Mouse (Mus musculus): ENCODE results near the gene Cd47. TPM values are rescaled to one million over a fixed set of nuclear protein-coding genes. Genes with fewer than 3 reads are reported as not detected.

Gene Cd47
- 61.0 and 61.4 TPM in 2 replicates for polyA plus RNA-seq (2016; fragmentation: Nextera tagmentation; extraction: Ambion mirVana)

DNA sequence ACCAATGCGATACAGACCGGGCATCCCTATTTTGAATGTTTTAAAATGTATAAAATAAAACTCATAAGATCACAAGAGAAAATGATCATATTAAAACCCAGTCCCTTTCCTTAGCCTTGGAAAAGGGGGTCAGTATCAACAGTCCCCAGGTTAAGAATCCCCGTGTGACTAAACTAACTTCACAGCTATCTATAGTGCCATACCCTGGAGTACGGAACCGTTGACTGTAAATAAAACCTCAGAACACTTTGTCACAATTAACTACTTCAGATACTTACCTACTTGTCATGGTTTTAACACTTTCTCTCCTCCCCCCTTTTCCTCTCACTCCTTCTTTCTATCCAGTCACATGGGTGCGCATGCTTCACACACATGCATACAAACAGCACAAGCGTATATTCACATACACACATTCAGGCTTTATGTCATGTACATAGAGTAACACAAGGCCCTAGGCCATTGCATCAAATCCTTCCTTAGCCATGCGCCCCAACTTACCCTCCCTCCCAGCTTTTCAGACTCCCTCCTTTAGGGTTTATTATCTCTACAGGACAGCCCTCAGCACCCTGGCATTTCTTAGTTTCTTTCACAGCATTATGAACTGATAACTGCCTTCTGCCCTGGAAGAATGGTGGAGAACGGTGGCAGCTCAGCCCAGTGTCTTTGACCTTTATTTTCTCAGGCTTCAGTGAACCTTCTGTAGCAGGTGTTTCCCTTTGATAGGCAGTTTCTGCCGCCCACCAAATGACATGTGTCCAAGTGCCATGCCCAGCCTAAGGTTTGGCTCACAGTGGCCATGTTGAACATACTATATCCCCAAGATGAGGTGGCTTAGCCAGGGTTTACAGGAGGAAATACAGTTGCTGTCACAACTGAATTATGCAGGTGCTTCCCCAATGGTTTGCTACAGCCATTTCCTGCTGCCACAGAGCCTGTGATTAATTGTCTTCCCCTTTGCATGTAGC is at the start of gene Cd47:
TSS of gene Cd47 (plus strand) at position 937 of the 965 bp plus-strand sequence.
- Histone ChIP-seq H3K27me3 (no peaks in the 10 kb centered on the region), H3K4me2 (no peak within 1 kb of the TSS), H3K36me3 (replicated peaks) (no peaks in the 10 kb centered on the region), H3K27ac (no peak within 1 kb of the TSS), H3K9ac (no peak within 1 kb of the TSS), H3K4me1 (peaks cover 11% of the 10 kb centered on the region), H3K4me3 (replicated peaks) (no peak within 1 kb of the TSS), H3K9me3 (no peaks in the 10 kb centered on the region)
- no peak for ATAC-seq (ENCODE audit: low FRiP score)
- WGBS: 89% methylated on average over 10 of the region's 10 CpGs

DNA sequence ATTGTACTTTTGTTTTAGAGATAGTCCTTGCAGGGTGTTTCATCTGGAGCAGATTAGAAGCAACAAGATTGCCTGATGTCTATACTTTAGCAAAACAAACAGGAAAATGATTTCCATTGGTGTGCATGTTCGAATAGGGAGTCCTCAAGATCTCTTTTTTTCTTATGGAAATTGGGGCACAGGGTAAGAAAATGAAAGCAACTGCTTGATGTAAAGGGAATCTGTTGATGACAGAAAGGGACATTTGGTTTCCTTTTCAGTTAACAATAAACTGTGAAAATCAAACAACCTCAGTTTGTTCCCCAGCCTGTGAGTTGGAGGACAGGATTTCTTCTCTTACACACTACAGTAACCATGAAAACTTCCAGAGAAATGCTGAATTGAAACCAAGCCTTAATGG is 47.4 kb upstream of the Cd47 start:
- no peak overlapping the region for H3K4me3 ChIP-seq (replicated peaks)
- 21% methylated on average over 1 of the region's 1 CpGs for WGBS
- 0 out of 2 replicates have a peak, but pooled peaks have one; percentile 16 for ATAC-seq (ENCODE audit: low FRiP score)
- no peak overlapping the region for H3K9ac ChIP-seq
- H3K36me3 ChIP-seq (replicated peaks): no peaks in the 10 kb centered on the region
- peak overlapping the region; percentile 57 for H3K27ac ChIP-seq
- H3K9me3 ChIP-seq: no peaks in the 10 kb centered on the region
- no peak overlapping the region for H3K4me2 ChIP-seq
- H3K4me1 ChIP-seq: peaks cover 12% of the 10 kb centered on the region
- H3K27me3 ChIP-seq: no peaks in the 10 kb centered on the region

DNA sequence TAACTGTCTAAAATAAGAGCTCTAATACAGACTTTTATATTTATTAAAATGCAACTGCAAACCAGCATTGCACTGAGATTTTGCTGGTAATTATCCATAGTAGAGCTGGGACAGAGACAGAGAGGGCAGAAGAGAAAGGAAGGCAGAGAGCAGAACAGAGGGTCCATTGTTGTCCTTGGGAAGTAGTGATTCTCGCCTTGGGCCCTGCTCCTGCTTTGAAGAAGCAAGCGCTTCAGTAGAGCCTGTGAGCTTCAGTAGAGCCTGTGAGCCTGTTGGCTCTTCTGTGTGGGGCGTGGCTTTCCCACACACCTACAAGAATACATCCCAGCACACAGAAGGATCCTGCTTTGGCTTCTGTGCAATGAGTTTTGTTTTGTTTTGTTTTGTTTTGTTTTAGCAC is 47.0 kb upstream of the Cd47 start:
- peak overlapping the region; percentile 57 for H3K27ac ChIP-seq
- no peak overlapping the region for H3K4me3 ChIP-seq (replicated peaks)
- no peaks in the 10 kb centered on the region for H3K9me3 ChIP-seq
- H3K36me3 ChIP-seq (replicated peaks): no peaks in the 10 kb centered on the region
- 27% methylated on average over 3 of the region's 3 CpGs for WGBS
- no peak overlapping the region for H3K4me2 ChIP-seq
- peaks cover 12% of the 10 kb centered on the region for H3K4me1 ChIP-seq
- no peak overlapping the region for H3K9ac ChIP-seq
- no peaks in the 10 kb centered on the region for H3K27me3 ChIP-seq
- ATAC-seq (ENCODE audit: low FRiP score): peak; percentile 88

DNA sequence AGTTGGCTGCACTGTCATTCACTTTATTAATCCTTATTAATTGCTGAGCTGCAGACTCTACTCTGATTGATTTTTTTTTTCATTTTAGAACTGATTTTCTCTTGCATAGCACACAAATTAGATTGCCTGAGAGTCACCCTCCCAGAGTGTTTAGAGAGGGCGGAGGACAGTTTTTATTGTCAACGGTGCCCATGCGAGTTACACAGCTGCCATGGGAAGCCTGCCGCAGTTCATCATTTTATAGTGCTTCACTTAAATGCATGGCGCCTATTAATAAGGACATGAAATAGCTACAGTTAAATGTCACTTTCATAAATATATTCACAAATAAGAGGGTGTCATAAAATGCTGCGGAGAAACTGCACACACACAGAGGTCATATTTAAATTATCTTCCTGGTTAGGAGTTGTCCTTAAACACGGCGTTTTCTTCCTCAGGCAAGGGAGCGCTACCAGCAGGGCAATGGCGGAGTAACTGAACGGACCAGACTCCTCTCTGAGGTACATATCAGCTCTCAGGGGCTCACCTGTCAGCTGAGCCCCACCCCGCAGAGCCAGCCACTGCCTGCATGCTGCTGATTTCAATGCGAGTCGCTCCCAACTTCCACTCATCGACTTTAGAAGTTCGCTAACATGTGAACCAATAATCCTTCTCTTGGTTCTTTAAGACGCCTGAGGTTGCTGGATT is 39.7 kb upstream of the Cd47 start:
- H3K4me3 ChIP-seq (replicated peaks): no peak overlapping the region
- H3K36me3 ChIP-seq (replicated peaks): no peaks in the 10 kb centered on the region
- no peak overlapping the region for H3K27ac ChIP-seq
- WGBS: 85% methylated on average over 17 of the region's 17 CpGs
- H3K27me3 ChIP-seq: no peaks in the 10 kb centered on the region
- no peak for ATAC-seq (ENCODE audit: low FRiP score)
- H3K4me2 ChIP-seq: no peak overlapping the region
- H3K4me1 ChIP-seq: no peaks in the 10 kb centered on the region
- H3K9ac ChIP-seq: no peak overlapping the region
- no peaks in the 10 kb centered on the region for H3K9me3 ChIP-seq

DNA sequence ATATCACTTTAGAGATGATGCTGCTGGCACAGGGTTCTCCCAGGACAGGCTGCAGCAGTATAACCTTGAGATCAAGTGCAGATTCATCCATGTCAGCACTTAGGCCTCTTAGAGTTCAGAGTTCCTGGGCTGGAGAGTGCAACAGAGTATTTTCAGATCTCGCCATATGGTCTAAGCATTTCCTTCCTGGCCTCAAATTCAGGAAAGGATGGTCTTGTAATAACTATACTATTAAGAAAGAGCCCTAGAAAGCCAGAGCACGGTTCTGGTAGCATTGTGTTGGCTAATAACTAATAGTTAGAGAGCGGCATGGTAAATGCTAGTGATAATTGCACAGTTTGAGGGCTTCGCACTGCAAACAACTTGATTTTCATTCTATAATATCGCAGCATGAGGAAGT is 38.4 kb upstream of the Cd47 start:
- Histone ChIP-seq H3K4me2 (no peak overlapping the region), H3K27me3 (no peaks in the 10 kb centered on the region), H3K27ac (no peak overlapping the region), H3K9me3 (no peaks in the 10 kb centered on the region), H3K9ac (no peak overlapping the region), H3K4me3 (replicated peaks) (no peak overlapping the region), H3K36me3 (replicated peaks) (no peaks in the 10 kb centered on the region), H3K4me1 (no peaks in the 10 kb centered on the region)
- WGBS: 85% methylated on average over 5 of the region's 5 CpGs
- no peak for ATAC-seq (ENCODE audit: low FRiP score)

DNA sequence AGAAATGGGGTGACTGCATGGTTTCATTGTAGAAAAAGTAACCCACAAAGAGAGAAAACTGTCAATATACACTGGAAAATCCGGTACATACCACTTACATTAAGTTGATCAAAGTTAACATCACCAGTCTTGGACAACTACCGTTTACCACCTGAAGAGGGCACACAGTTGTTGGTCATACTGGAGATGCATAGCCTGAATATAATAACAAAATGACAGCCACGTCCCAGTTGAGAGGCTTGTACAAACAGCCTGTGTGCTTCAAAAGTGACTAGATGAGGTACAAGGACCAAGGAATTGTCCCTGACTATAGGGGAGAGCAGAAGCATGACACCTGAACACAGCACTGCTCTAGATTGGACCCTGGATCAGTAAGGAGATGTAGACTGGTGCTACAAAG is 34.0 kb upstream of the Cd47 start:
- H3K4me2 ChIP-seq: no peak overlapping the region
- no peak overlapping the region for H3K9ac ChIP-seq
- no peaks in the 10 kb centered on the region for H3K4me1 ChIP-seq
- H3K36me3 ChIP-seq (replicated peaks): no peaks in the 10 kb centered on the region
- no peak for ATAC-seq (ENCODE audit: low FRiP score)
- H3K4me3 ChIP-seq (replicated peaks): no peak overlapping the region
- no peaks in the 10 kb centered on the region for H3K9me3 ChIP-seq
- H3K27ac ChIP-seq: no peak overlapping the region
- WGBS: 70% methylated on average over 3 of the region's 3 CpGs
- H3K27me3 ChIP-seq: no peaks in the 10 kb centered on the region

DNA sequence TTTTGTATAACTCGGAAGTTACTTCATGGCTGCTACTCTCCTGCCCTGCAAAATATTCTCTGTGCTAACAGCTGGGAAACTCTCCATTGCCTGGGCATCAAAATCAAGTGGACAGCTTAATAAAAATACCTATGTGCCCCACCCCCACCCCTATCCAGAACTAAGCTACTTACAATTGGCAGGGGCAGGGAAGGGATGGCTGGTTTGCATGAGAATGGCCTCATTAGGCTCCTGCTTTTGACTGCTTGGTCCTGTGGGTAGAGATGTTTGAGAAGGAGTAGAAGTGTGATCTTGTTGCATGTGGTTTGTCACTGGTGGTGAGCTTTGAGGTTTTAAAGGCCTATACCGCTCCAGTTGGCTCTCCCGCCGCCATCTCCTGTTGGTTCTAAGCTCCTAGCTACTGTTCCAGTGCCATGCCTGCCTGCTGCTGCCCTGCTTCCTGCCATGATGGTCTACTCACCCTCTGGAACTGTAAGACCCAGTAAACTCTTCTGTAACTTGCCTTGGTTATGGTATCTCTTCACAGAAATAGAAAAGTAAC is 31.8 kb upstream of the Cd47 start:
- Histone ChIP-seq H3K4me2 (no peak overlapping the region), H3K36me3 (replicated peaks) (no peaks in the 10 kb centered on the region), H3K4me3 (replicated peaks) (no peak overlapping the region), H3K9me3 (no peaks in the 10 kb centered on the region), H3K9ac (no peak overlapping the region), H3K4me1 (no peaks in the 10 kb centered on the region), H3K27me3 (no peaks in the 10 kb centered on the region), H3K27ac (no peak overlapping the region)
- no peak for ATAC-seq (ENCODE audit: low FRiP score)
- 73% methylated on average over 4 of the region's 4 CpGs for WGBS

DNA sequence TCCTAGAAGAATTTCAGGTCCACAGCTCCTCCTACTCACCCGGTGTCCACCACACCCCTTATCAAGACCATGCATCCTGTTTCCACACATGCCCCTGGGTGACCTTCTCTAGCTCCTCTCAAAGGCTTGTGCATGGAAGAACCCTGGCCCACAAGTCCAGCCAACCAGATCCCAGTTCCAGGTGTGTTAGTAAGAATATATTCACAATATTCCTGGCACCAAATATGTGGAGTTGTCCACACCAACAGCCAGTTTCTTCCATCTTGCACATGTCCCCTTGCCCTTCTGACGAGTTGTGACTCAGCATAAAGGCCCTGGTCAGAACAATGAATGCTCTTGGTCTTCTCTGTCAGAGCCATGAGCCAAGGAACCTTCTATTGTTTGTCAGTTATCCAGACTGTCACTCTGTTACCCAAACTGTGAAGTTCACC is 30.5 kb upstream of the Cd47 start:
- WGBS: 82% methylated on average over 2 of the region's 2 CpGs

DNA sequence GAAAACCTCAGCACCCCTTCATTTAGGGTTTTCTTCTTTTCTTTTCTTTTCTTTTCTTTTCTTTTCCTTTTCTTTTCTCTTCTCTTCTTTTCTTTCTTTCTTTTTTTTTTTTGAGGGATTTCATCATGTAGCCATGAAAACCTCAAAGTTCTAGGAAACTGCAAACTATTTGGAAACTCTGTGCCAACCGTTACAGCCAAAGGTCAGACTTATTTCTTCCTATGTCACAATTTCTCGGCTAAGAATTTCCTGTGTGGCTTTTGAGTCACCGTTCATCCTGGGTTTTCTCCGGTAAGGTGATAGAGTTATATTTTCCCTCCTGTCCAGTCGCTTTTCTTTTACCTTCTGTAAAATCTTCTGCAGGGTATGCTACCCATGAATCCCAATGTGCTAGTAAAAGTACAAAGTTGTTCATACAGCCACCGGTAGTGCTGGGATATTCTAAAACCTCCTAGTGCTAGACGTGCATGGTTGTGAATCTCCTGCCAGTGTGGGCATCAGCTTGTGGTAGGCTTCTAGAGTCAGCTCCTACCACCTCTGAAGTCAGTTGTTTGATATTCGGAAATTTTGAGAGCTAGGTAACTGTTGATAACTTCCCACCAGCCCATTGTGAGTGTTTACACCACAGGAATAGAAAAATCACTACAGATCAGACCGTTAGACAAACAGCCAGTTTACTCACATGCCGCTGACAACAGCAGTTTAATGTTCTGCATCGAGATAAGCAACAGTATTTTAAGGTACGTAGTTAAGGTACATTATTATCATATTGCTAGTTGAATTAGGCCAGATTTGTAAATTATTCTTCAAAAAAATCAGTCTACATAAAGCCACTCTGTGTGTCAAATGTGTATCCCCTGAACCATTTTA is 29.8 kb upstream of the Cd47 start:
- no peak for ATAC-seq (ENCODE audit: low FRiP score)
- H3K36me3 ChIP-seq (replicated peaks): no peaks in the 10 kb centered on the region
- H3K27ac ChIP-seq: no peak overlapping the region
- H3K9ac ChIP-seq: no peak overlapping the region
- H3K4me2 ChIP-seq: no peak overlapping the region
- no peak overlapping the region for H3K4me3 ChIP-seq (replicated peaks)
- H3K27me3 ChIP-seq: no peaks in the 10 kb centered on the region
- no peaks in the 10 kb centered on the region for H3K9me3 ChIP-seq
- H3K4me1 ChIP-seq: no peaks in the 10 kb centered on the region
- 94% methylated on average over 12 of the region's 12 CpGs for WGBS

More for the DNA sequence above, 30.5 kb upstream of the Cd47 start:
- H3K36me3 ChIP-seq (replicated peaks): no peaks in the 10 kb centered on the region
- no peak for ATAC-seq (ENCODE audit: low FRiP score)
- no peak overlapping the region for H3K4me3 ChIP-seq (replicated peaks)
- no peaks in the 10 kb centered on the region for H3K27me3 ChIP-seq
- no peak overlapping the region for H3K9ac ChIP-seq
- no peaks in the 10 kb centered on the region for H3K9me3 ChIP-seq
- no peak overlapping the region for H3K4me2 ChIP-seq
- H3K4me1 ChIP-seq: no peaks in the 10 kb centered on the region
- no peak overlapping the region for H3K27ac ChIP-seq

DNA sequence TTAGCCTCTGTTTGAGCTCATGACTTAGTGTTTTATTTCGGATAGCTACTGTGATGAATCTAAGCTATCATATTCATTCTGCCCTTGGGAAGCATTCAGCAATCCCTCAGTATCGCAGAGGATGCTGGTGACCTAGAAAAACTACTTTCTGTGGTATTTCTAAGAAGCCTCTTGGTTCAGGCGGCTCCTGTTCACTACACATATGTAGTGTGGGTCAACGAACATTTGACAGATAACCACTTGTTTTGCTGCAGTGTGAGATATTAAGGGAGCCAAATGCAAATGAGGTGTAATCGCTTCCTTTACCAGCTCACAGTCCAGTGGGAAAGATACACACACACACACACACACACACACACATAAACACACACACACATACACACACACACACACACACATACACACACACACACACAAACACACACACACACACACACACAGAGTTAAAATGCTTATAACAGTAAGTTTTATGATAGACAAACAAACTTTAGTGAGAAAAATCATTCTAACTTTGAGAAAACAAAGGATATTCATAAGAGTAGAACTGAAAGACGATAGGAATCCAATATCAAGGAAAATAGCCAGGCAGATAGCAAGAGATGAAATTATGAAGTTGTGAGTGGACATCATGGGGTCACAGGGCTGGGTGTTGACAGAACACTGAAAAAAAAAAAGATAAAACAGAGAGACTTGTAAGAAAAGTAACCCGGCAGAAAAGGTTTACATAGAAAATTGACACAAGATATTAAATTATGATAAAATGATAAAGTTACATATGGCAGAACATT is 28.5 kb upstream of the Cd47 start:
- Histone ChIP-seq H3K4me2 (no peak overlapping the region), H3K4me1 (no peaks in the 10 kb centered on the region), H3K4me3 (replicated peaks) (no peak overlapping the region), H3K9ac (no peak overlapping the region), H3K27me3 (no peaks in the 10 kb centered on the region), H3K36me3 (replicated peaks) (no peaks in the 10 kb centered on the region), H3K9me3 (no peaks in the 10 kb centered on the region), H3K27ac (no peak overlapping the region)
- WGBS: 87% methylated on average over 7 of the region's 7 CpGs
- no peak for ATAC-seq (ENCODE audit: low FRiP score)

DNA sequence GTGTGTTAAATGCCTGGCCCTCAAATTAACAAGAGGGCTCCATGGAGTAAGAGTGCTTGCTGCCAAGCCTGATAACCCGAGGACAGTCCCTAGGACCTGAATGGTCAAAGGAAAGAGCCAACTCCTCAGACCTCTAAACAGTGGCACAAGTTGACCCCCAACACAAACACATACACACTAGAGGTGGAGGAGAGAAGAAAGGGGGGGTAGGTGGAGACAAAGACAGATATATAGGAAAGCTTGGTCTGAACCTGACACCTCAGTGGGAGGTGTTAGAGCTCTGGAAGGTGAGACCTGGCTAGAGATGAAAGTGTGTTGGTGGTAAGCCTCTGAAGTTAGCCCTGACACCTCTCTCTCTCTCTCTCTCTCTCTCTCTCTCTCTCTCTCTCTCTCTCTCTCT is 27.8 kb upstream of the Cd47 start:
- 75% methylated on average over 1 of the region's 1 CpGs for WGBS
- Histone ChIP-seq H3K36me3 (replicated peaks) (no peaks in the 10 kb centered on the region), H3K4me3 (replicated peaks) (no peak overlapping the region), H3K9me3 (no peaks in the 10 kb centered on the region), H3K4me2 (no peak overlapping the region), H3K9ac (no peak overlapping the region), H3K4me1 (no peaks in the 10 kb centered on the region), H3K27ac (no peak overlapping the region), H3K27me3 (no peaks in the 10 kb centered on the region)
- no peak for ATAC-seq (ENCODE audit: low FRiP score)
